Mouse (Mus musculus) ES-Bruce4 (cell line): ENCODE data around the gene Sec62. TPM values are rescaled to one million over a fixed set of nuclear protein-coding genes. Genes with fewer than 3 reads are reported as not detected.

Experiments
- H3K27ac ChIP-seq: 2 replicates; pipeline ENCODE4 v1.5.1; 2012; ENCODE audit warnings: low read length, inconsistent platforms; ENCODE audit not compliant: insufficient read depth
- H3K27me3 ChIP-seq: 2 replicates; pipeline ENCODE4 v1.6.1; 2012; ENCODE audit warnings: mild to moderate bottlenecking, low read length, inconsistent platforms; ENCODE audit not compliant: control insufficient read depth, poor library complexity, insufficient read depth, severe bottlenecking
- H3K36me3 ChIP-seq: 2 replicates; pipeline ENCODE4 v1.6.1; 2012; ENCODE audit warnings: inconsistent platforms, mild to moderate bottlenecking, low read length, moderate library complexity; ENCODE audit not compliant: control insufficient read depth, poor library complexity, insufficient read depth, severe bottlenecking
- H3K4me1 ChIP-seq: one replicate; pipeline ENCODE4 v1.8.1; 2011; ENCODE audit warnings: low read length; ENCODE audit not compliant: control insufficient read depth, insufficient read depth
- H3K4me3 ChIP-seq: 2 replicates; pipeline ENCODE4 v1.5.1; 2011; ENCODE audit warnings: low read depth, mild to moderate bottlenecking, low read length
- H3K9ac ChIP-seq: 2 replicates; pipeline ENCODE4 v1.6.1; 2012; ENCODE audit warnings: low read depth, mild to moderate bottlenecking, inconsistent platforms; ENCODE audit not compliant: poor library complexity, severe bottlenecking
- H3K9me3 ChIP-seq: replicated peaks from 2 replicates; pipeline ENCODE4 v1.6.1; 2012; ENCODE audit warnings: mild to moderate bottlenecking, low read length, inconsistent platforms; ENCODE audit not compliant: control insufficient read depth, poor library complexity, insufficient read depth, severe bottlenecking
- CTCF ChIP-seq: IDR thresholded peaks from one replicate; pipeline ENCODE4 v1.8.1; 2011; ENCODE audit warnings: low read depth, low read length
- EP300 ChIP-seq: IDR thresholded peaks from 2 replicates; pipeline ENCODE4 v1.6.1; 2011; ENCODE audit warnings: low read depth, low read length; ENCODE audit not compliant: insufficient read depth
- POLR2A ChIP-seq: IDR thresholded peaks from one replicate; pipeline ENCODE4 v1.8.1; 2011; ENCODE audit warnings: low read length; ENCODE audit not compliant: insufficient read depth
- polyA plus RNA-seq: library from polyadenylated mRNA; stranded (reverse); fragments of >200 nt; gene quantifications from 2 replicates; pipeline ENCODE4 v1.2.4, GENCODE M21; 2011; ENCODE audit warnings: low read depth; ENCODE audit not compliant: missing spikeins, insufficient read depth, insufficient read length

Sec62 gene
- polyA plus RNA-seq, 1 experiment, result 65.0 TPM

DNA sequence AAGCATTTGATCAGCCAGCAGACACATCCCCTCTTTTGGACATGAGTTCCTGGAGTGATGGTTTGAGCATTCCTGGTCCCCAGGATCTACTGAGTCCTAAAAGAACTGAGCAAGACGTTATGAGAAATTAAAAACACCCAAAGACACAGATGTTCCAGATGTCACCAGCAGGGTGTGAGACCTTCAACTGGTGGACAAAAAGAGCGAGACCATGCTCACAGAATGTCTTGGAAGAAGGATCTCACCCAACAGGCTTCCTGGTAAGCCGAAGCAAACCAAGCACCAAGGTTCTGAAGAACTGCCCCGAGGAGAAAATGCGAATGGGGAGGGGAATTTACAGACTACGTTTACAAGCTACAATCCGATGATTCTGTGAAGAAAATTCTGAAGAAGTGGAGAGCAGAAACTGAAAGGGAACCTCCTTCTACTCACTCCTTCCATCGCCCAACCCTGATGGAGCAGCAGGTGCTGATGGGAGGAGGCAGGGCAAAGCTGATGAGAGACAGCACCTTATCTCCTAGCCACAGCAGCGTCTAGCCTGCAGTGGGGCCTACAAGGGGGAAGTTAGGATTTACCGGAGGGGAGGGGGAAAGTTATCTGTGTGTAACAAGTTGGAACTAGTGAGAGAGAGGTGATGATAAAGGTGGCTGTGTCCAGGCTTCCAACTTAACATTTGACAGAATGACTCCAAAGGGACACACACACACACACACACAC is 27.2 kb upstream of the Sec62 start:
- Histone ChIP-seq H3K9me3 (no peaks in the 10 kb centered on the region), H3K4me1 (peaks cover 4% of the 10 kb centered on the region), H3K36me3 (no peaks in the 10 kb centered on the region), H3K4me3 (no peak overlapping the region), H3K27ac (no peak overlapping the region), H3K9ac (no peak overlapping the region), H3K27me3 (no peaks in the 10 kb centered on the region)
- TF ChIP-seq EP300, result no peak
- no peak for TF ChIP-seq POLR2A
- no peak for TF ChIP-seq CTCF

DNA sequence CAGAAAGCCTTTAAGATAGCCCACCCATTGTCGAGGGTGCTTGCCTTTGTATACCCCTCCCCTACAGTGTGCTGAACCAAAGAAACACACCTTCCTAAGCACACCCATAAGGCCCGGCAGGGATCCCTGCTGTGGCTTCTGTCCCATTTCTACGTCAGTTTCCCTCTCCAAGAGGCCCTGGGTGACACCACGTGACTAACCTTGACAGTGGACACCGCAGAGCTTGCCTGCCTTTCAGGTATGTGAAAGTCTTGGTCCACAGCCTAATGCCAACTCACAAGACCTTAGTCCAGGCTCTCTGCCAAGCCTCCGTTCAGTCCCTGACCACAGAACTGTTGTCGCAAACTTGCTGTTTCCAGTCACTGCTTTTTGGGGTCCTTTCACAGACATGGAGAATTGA is 26.5 kb upstream of the Sec62 start:
- no peak overlapping the region for H3K4me3 ChIP-seq
- no peak overlapping the region for H3K9ac ChIP-seq
- peaks cover 4% of the 10 kb centered on the region for H3K4me1 ChIP-seq
- no peaks in the 10 kb centered on the region for H3K9me3 ChIP-seq
- TF ChIP-seq CTCF, result no peak
- TF ChIP-seq EP300, result no peak
- TF ChIP-seq POLR2A, result no peak
- H3K36me3 ChIP-seq, result no peaks in the 10 kb centered on the region
- no peaks in the 10 kb centered on the region for H3K27me3 ChIP-seq
- H3K27ac ChIP-seq, result no peak overlapping the region

DNA sequence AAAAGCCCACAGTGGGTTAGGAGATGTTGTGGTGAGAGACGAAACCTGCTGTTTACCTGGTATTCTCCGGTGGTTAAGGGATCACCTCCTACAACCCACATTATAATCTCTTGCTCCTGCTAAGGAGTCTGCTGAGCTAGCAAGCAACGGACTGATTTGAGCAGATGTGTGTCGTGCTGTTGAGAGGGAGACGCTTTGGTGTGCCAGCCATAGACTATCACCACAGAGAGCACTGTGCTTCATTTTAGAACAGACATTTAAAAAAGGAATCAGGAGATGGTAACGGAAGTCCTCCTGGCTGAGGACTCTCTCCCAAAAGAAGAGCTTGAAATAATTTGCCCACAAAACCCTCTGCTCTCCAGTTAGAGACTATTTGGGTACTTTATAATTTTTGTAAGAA is 25.4 kb upstream of the Sec62 start:
- Histone ChIP-seq H3K9ac (no peak overlapping the region), H3K4me1 (no peaks in the 10 kb centered on the region), H3K27ac (no peak overlapping the region), H3K9me3 (no peaks in the 10 kb centered on the region), H3K36me3 (no peaks in the 10 kb centered on the region), H3K4me3 (no peak overlapping the region), H3K27me3 (no peaks in the 10 kb centered on the region)
- TF ChIP-seq EP300 (no peak), CTCF (no peak), POLR2A (no peak)

DNA sequence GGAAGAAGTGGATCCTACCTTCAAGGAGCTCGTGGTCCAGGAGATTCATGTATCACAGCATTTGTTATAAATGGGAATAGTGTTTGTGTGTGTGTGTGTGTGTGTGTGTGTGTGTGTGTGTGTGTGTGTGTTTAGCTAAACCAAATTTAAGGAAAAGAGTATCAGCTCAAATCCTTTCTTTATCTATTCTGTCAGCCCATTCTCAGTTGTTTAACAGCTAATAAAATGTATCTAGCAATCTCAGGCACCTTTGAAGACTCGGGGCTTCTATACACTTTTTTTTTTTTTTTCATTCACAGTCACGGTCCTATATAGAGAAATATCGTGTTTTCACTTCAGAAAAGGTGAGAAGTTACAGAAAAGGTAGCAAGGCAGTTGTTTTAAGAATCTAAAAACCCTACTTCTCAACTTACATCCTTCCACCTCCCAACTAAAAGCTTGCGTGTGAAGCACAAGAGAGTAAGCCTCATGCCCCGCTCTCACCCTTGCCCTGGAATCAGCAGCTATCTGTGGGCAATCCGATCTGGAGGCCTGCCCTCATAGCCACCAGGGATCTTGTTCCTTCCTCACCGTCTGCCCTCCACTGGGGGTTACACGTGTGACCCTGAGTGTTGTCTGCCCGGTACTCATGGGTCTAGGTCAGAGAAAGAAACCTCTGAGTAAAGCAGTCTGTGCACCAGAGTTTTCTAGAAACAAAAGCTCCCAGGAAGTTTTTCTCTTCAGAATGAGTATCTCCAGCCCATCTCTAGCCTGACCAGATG is 22.7 kb upstream of the Sec62 start:
- no peaks in the 10 kb centered on the region for H3K9me3 ChIP-seq
- TF ChIP-seq CTCF (no peak), POLR2A (no peak), EP300 (no peak)
- H3K27ac ChIP-seq, result no peak overlapping the region
- H3K9ac ChIP-seq, result no peak overlapping the region
- no peaks in the 10 kb centered on the region for H3K4me1 ChIP-seq
- no peaks in the 10 kb centered on the region for H3K27me3 ChIP-seq
- H3K36me3 ChIP-seq, result no peaks in the 10 kb centered on the region
- H3K4me3 ChIP-seq, result no peak overlapping the region

DNA sequence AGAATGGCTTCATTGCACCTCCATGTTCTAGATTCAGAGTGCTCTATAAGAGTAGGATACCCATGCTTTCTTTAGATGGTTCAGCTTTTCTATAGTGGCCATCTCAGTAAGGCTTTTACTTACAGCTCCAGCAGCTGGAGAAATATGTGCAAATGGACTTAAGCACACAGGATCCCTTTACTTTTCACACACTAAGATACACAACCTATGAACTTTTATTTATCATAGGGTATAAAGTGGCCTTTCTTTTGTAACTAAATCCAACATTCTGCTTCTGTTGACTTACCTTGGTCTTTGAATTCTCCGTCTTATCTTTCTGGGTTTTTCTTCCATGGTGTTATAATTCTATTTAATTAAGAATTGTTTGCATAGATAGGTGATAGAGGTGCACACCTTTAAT is 21.1 kb upstream of the Sec62 start:
- no peaks in the 10 kb centered on the region for H3K27me3 ChIP-seq
- H3K4me3 ChIP-seq, result no peak overlapping the region
- H3K36me3 ChIP-seq, result no peaks in the 10 kb centered on the region
- TF ChIP-seq POLR2A, result no peak
- no peak for TF ChIP-seq CTCF
- no peak for TF ChIP-seq EP300
- H3K27ac ChIP-seq, result no peak overlapping the region
- no peaks in the 10 kb centered on the region for H3K4me1 ChIP-seq
- no peaks in the 10 kb centered on the region for H3K9me3 ChIP-seq
- H3K9ac ChIP-seq, result no peak overlapping the region

DNA sequence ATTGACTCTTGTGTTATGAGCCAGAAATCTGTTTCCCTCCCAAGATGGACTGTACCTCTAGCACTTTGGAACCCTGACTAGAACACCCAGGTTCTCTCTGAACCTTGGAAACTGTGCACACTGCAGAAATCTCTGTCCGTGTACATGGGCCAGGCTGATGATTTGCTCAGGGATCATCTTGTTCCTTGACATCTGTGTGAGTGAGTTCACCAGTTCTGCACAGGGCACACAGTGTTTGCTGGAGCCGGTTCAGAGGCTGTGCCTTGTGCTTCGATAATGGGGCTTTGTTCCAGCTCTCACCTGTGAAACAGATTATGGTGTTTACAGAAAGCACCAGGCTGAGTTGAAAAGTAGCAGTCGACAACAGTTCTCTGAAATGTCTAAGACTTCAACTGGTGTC is 20.0 kb upstream of the Sec62 start:
- Histone ChIP-seq H3K4me1 (no peaks in the 10 kb centered on the region), H3K4me3 (no peak overlapping the region), H3K9me3 (no peaks in the 10 kb centered on the region), H3K36me3 (no peaks in the 10 kb centered on the region), H3K9ac (no peak overlapping the region), H3K27ac (no peak overlapping the region), H3K27me3 (no peaks in the 10 kb centered on the region)
- no peak for TF ChIP-seq EP300
- TF ChIP-seq CTCF, result no peak
- TF ChIP-seq POLR2A, result no peak
